Mouse (Mus musculus): ENCODE data around the gene Dnaja4.

Gene Dnaja4

GRCm38 (mm10) chr9:54750215-54750981 is 51.7 kb downstream of the Dnaja4 start:
- no peak for DNase-seq (ENCODE audit: extremely low spot score, low read depth, low spot score)

- no peak for DNase-seq (ENCODE audit: extremely low spot score, low read depth, low spot score)
These were observed 53.0 kb downstream of the Dnaja4 start for GRCm38 (mm10) chr9:54751684-54752083.

GRCm38 (mm10) chr9:54752201-54752943 is 53.7 kb downstream of the Dnaja4 start:
- DNase-seq (ENCODE audit: extremely low spot score, low read depth, low spot score), result no peak

GRCm38 (mm10) chr9:54752944-54753295 is 54.2 kb downstream of the Dnaja4 start:
- no peak for DNase-seq (ENCODE audit: extremely low spot score, low read depth, low spot score)

GRCm38 (mm10) chr9:54759592-54759991 is 60.9 kb downstream of the Dnaja4 start:
- no peak for DNase-seq (ENCODE audit: extremely low spot score, low read depth, low spot score)

- no peak for DNase-seq (ENCODE audit: extremely low spot score, low read depth, low spot score)
These were observed 65.4 kb downstream of the Dnaja4 start for GRCm38 (mm10) chr9:54764091-54764490.

- DNase-seq (ENCODE audit: extremely low spot score, low read depth, low spot score), result no peak
These were observed 66.0 kb downstream of the Dnaja4 start, which contains the start of gene Crabp1 for GRCm38 (mm10) chr9:54764561-54765217. Crabp1 (plus strand) TSS chr9:54764748.

GRCm38 (mm10) chr9:54765336-54766085 is 66.8 kb downstream of the Dnaja4 start:
- no peak for DNase-seq (ENCODE audit: extremely low spot score, low read depth, low spot score)
